Mouse (Mus musculus) left cerebral cortex, postnatal 36 days (tissue): ENCODE data around the gene Fstl4. TPM values are rescaled to one million over a fixed set of nuclear protein-coding genes. Genes with fewer than 3 reads are reported as not detected.
"Not testable (repeated sequence)": the region's sequence is repeated elsewhere in the genome, so short reads cannot be mapped to it uniquely, and the experiment has no call there.

Experiments used
- DNase-seq, 2 experiments: peaks; one replicate each; pipeline ENCODE4 v3.0.0; 2021 to 2022; ENCODE audit warnings: low spot score in 2 of 2, mixed read lengths in 1 of 2
- intact Hi-C: fragments of 180-260 bp; cut with DNase I; formaldehyde crosslinking; loops from one replicate; pipeline ENCODE4 v1.15.1; 2025
- total RNA-seq, 2 experiments: library from RNA; stranded (reverse); gene quantifications; 2 replicates each; pipeline ENCODE4 v1.2.3; 2021

Fstl4 gene
- total RNA-seq, 2 experiments from 2014 or later, result 35.6 to 46.5 TPM

- no peak for DNase-seq
- intact Hi-C loops, result no loop called here
Measured at GRCm38 (mm10) chr11:53067699-53068478, 303.5 kb downstream of the Fstl4 start.

- intact Hi-C loops, result no loop called here
- DNase-seq, result no peak
Measured at GRCm38 (mm10) chr11:53068479-53069065, 304.1 kb downstream of the Fstl4 start.

- intact Hi-C loops, result no loop called here
- no peak for DNase-seq
Measured at GRCm38 (mm10) chr11:53069751-53070150, 305.3 kb downstream of the Fstl4 start.

GRCm38 (mm10) chr11:53071602-53072001 lies 307.2 kb downstream of the Fstl4 start:
- intact Hi-C loops, result no loop called here
- DNase-seq, result no peak

GRCm38 (mm10) chr11:53077641-53078040 lies 313.2 kb downstream of the Fstl4 start:
- intact Hi-C loops, result no loop called here
- DNase-seq, result no peak

GRCm38 (mm10) chr11:53078419-53079334 lies 314.2 kb downstream of the Fstl4 start:
- intact Hi-C loops, result no loop called here
- DNase-seq, result no peak

- intact Hi-C loops, result no loop called here
Measured at GRCm38 (mm10) chr11:53081310-53081709, 316.9 kb downstream of the Fstl4 start.

GRCm38 (mm10) chr11:53085367-53085766 lies 320.9 kb downstream of the Fstl4 start:
- intact Hi-C loops, result no loop called here
- DNase-seq, result no peak

More at GRCm38 (mm10) chr11:53081310-53081709, 316.9 kb downstream of the Fstl4 start:
- no peak for DNase-seq

- intact Hi-C loops, result no loop called here
- DNase-seq, result no peak
Measured at GRCm38 (mm10) chr11:53085858-53086565, 321.6 kb downstream of the Fstl4 start.

GRCm38 (mm10) chr11:53087896-53088295 lies 323.5 kb downstream of the Fstl4 start:
- DNase-seq, intact Hi-C loops: not testable (repeated sequence)

- intact Hi-C loops, result no loop called here
- DNase-seq, result no peak
Measured at GRCm38 (mm10) chr11:53091596-53091995, 327.2 kb downstream of the Fstl4 start.

- intact Hi-C loops, result no loop called here
Measured at GRCm38 (mm10) chr11:53096871-53097270, 332.4 kb downstream of the Fstl4 start.

GRCm38 (mm10) chr11:53097331-53097730 lies 332.9 kb downstream of the Fstl4 start:
- intact Hi-C loops, result no loop called here

More at GRCm38 (mm10) chr11:53096871-53097270, 332.4 kb downstream of the Fstl4 start:
- DNase-seq, result no peak

GRCm38 (mm10) chr11:53097870-53098269 lies 333.4 kb downstream of the Fstl4 start:
- intact Hi-C loops, result no loop called here
- DNase-seq, result no peak

More at GRCm38 (mm10) chr11:53097331-53097730, 332.9 kb downstream of the Fstl4 start:
- DNase-seq, result peak; percentile 69 to 82

GRCm38 (mm10) chr11:53098780-53099198 lies 334.4 kb downstream of the Fstl4 start:
- intact Hi-C loops, result no loop called here
- DNase-seq, result no peak

- intact Hi-C loops, result no loop called here
- no peak for DNase-seq
Measured at GRCm38 (mm10) chr11:53099322-53099721, 334.9 kb downstream of the Fstl4 start.

- intact Hi-C loops, result no loop called here
- no peak for DNase-seq
Measured at GRCm38 (mm10) chr11:53101732-53102131, 337.3 kb downstream of the Fstl4 start.

- no peak for DNase-seq
- intact Hi-C loops, result no loop called here
Measured at GRCm38 (mm10) chr11:53103601-53104325, 339.3 kb downstream of the Fstl4 start.

- DNase-seq, result no peak
Measured at GRCm38 (mm10) chr11:53107706-53108105, 343.3 kb downstream of the Fstl4 start.

More at GRCm38 (mm10) chr11:53107706-53108105, 343.3 kb downstream of the Fstl4 start:
- intact Hi-C loops, result no loop called here
